Mouse (Mus musculus): ENCODE data around the gene Nrxn2.

DNA sequence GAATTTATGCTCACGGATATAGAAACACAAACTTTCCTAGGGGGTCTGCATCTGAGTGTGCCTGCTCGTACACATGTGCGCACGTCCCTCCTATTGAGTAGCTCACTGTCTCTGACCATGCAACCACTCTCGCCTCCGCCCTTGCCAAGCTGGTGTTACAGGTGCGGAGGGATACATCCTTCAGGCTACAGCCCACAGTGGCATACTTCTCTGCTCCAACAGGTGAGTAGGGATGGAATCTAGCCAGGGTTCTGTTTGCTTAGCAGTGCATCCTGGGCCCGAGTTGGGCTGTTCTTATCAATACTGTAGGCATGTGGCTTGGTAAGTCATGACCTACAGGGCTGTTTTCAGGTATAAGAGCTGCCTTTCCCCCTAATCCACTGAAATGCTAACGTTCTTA, 107.5 kb downstream of the Nrxn2 start:
- TF ChIP-seq POLR2A (IDR thresholded peaks at IDR 0.05; ENCODE audit: low read depth, low read length) (no peak), CTCF (IDR thresholded peaks at IDR 0.05; ENCODE audit: extremely low read depth, insufficient read length, insufficient replicate concordance, low read depth, low read length) (no peak)

Measured in small intestine, adult 2 months (tissue).